Mouse (Mus musculus): ENCODE data around the gene Tacc2.
A peak's percentile ranks its signal among the peaks of the same experiment; 100 is the strongest.
"Not testable (repeated sequence)": the region's sequence is repeated elsewhere in the genome, so short reads cannot be mapped to it uniquely, and the experiment has no call there.

The Tacc2 gene

GRCm38 (mm10) chr7:130656965-130657364 is 79.7 kb downstream of the Tacc2 start:
- DNase-seq = no peak

GRCm38 (mm10) chr7:130657751-130658150 is 80.5 kb downstream of the Tacc2 start:
- no peak for DNase-seq

- no peak for DNase-seq
Measured at GRCm38 (mm10) chr7:130659129-130659528, 81.9 kb downstream of the Tacc2 start.

DNA sequence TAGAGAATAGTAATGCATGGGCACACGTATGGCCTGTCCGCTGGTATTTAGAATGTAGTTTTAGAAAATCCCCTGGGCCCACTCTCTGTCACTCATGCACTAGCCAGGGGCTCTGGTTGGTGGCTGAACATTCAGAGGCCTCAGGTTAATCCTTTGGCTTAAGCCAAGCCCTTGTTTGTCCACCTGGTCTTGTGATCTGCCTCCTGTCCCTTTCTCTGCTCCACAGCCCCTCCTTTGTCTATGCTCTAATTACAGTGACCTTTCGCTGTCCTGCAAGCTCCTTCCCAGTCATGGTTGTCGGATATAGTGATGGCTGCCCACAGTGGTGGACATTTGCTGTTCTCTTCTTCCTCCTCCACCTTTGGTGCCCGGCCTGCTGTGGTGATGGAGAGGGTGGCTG is 85.0 kb downstream of the Tacc2 start:
- DNase-seq = no peak

- DNase-seq = no peak
Measured at GRCm38 (mm10) chr7:130662869-130663268, 85.6 kb downstream of the Tacc2 start.

DNA sequence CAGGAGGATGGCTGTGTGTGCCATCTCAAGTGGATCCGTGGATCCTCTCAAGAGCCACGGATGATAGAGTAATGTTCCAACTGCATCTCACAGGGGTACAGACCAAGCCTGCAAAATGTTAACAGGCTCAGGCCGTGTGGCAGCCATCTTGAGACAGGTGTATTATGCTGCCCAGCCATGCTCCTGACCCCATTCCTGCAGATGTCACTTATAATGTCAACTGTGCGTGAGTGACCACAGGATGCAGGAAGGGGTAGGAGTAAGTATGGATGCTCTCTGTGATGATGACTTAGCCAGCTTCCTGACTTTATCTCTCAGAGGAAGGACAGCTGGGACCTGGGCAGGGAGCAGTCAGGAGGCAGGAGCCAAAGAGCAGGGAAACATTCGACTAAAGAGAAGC is 86.8 kb downstream of the Tacc2 start:
- no peak for DNase-seq

GRCm38 (mm10) chr7:130664629-130665028 is 87.4 kb downstream of the Tacc2 start:
- DNase-seq = no peak

- no peak for DNase-seq
Measured at GRCm38 (mm10) chr7:130665358-130665757, 88.1 kb downstream of the Tacc2 start.

GRCm38 (mm10) chr7:130668013-130668412 is 90.8 kb downstream of the Tacc2 start:
- DNase-seq = not testable (repeated sequence)

DNA sequence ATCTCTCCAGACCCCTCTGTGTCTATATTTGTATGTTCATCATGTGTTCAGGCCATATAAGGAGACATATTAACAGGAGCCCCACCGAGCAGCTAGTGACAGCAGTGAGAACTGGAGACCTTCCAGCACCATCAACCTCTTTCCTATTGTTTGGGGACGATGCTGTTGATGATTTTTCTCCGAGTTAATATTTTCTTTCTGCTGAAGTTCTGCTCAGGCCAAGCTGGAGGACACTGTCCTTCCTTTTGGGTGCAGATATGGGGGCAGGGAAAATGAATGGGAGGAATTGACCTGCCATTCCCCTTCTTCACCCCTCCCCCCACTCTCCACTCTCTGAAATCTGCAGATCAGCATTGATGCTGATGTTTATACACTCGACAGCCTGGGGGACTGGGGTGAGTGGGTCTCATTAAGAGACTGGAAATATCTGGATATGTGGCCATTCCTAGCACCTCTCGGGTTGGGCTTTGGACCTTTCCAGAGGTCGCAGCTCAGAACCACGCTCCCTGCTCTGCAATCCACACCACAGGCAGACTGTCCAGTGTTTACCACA is 91.6 kb downstream of the Tacc2 start:
- DNase-seq = no peak

GRCm38 (mm10) chr7:130669370-130669881 is 92.2 kb downstream of the Tacc2 start:
- DNase-seq = peak; percentile 43

DNA sequence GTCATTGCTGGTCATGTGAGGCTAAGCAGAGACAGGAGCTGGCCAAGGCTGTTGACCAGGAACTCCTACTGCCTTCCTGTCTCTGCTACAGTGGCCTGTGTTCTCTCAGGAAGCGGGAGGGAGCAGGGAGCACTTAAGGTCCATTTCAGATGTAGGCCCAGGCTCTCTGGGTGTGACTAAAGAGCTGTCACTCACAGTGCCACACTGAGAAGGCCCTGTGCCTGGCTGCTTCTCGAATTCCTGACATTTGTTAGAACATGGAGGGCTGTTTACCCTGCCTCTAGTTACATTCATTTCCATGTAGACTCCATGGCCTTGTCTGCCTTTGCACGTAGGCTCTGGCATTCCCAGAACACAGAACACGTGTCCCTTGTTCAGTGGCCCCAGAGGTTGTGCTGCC is 93.1 kb downstream of the Tacc2 start:
- no peak for DNase-seq

GRCm38 (mm10) chr7:130671301-130671700 is 94.1 kb downstream of the Tacc2 start:
- no peak for DNase-seq

DNA sequence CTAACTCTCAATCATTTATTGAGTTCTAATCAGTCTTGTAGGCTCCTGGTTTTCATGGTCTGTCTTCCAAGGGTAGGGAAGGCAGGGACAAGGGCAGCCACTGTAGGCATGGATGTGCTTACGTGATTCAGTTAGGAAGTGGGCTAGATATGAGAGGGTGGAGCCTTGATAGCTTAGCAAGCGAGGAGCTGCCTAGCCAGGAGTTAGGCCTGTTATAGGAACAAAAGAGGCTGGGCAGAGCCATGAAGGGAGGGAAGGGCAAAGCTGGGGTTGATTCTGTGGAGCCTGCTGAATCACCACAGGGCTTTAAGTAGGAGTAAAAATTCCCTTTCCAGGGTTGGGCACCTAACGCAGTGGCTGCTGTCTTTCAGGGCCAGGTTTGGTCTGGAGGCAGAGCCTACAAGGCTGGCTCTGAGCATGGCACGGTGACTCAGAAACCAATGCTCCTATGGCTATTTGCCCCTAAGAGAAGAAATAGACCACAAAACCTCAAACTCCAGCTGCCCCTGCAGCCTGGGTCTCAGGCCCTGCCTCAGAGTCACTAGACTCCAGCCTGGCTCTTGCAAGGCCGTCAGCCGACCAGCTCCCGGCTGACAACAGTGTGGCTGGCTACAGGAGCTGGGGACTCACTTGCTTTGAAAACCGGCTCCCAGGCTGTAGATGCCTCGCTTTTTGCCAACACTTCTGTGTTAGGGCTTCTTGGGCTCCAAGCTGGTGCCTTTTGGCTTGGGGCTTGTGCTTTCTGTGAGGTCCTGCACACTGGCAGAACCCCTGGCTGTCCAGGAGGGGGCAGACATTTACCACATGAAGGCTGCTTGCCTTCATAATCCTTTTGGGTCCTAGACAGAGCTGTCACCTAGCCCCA is 96.2 kb downstream of the Tacc2 start:
- peak; percentile 74 for DNase-seq

DNA sequence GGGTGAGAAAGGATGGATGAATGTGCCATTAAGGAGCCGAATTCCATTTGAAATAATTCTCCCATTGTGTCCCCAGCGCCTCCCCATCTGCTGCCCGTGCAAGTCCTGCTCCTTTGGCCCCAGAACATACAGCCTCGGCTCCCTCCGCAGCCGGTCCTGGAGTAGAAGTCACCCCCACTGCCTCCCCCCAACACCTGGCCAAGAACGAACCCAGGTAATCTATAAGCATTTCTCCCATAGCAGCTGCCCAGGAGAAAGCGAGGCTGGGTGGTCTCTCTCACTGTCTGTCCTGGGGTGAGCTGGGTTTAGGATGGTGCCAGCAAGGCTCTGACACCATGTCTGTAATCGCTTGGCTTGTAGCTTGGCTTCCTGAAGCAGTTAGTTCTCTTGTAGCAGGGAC is 97.3 kb downstream of the Tacc2 start:
- no peak for DNase-seq

DNA sequence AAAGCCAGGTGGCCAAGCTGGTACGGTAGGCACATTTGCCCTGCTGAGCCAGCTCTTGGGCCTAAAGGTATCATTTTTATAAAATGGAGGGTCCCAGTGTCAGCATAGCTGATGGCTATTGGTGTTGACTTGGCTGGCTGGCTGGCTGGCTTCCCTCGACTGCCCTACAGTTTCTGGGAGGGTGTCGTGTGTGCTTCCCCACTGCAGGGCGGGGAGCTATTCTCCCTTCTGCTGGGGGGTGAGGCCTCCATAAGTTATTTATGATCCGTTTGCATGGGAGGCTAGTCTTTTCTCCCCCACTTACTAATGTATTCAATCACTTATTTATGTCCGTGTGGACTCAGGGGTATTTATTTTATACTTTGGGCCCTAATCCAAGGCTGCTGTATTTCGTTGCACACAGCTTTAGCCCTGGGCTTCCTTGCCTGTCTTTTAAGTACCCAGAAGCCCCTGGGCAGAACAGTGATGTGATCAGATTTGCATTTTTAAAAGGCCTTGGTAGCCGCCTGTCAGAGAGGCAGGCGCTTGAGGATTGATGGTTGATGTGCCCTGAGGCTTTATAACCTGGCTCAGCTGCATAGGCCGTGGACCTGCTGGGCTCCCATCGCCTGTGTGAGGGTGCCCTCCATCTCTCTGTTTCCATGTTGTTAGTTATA is 99.8 kb downstream of the Tacc2 start:
- no peak for DNase-seq

GRCm38 (mm10) chr7:130677541-130678274 is 100.5 kb downstream of the Tacc2 start:
- no peak for DNase-seq

GRCm38 (mm10) chr7:130678414-130678813 is 101.2 kb downstream of the Tacc2 start:
- DNase-seq = no peak

- peak; percentile 81 for DNase-seq
Measured at GRCm38 (mm10) chr7:130681798-130682197, 104.6 kb downstream of the Tacc2 start.

DNA sequence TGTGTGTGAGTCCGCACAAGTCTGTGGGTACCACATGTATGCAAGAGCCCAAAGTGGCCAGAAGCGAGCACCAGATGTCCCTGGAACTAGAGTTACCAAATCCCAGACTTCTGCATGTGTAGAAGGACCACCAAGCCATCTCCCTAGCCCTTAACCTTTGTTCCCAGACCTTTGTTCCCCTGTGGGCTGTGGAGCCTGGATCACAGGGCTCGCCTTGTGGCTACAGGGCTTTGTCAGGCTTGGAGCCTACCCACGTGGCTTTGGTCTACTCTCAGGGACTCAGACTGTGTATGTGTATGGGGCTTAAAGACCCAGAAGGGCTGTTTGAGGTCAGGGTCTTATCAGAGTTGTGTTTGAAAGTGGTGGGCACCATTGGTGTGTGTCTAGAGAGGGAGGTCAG is 111.4 kb downstream of the Tacc2 start:
- DNase-seq = no peak

- DNase-seq = no peak
Measured at GRCm38 (mm10) chr7:130690869-130691268, 113.6 kb downstream of the Tacc2 start.

- DNase-seq = no peak
Measured at GRCm38 (mm10) chr7:130691931-130692330, 114.7 kb downstream of the Tacc2 start.

- peak; percentile 83 for DNase-seq
Measured at GRCm38 (mm10) chr7:130692392-130692942, 115.2 kb downstream of the Tacc2 start.
